Mouse (Mus musculus): Measurements from ENCODE around the gene Rph3a.

DNA sequence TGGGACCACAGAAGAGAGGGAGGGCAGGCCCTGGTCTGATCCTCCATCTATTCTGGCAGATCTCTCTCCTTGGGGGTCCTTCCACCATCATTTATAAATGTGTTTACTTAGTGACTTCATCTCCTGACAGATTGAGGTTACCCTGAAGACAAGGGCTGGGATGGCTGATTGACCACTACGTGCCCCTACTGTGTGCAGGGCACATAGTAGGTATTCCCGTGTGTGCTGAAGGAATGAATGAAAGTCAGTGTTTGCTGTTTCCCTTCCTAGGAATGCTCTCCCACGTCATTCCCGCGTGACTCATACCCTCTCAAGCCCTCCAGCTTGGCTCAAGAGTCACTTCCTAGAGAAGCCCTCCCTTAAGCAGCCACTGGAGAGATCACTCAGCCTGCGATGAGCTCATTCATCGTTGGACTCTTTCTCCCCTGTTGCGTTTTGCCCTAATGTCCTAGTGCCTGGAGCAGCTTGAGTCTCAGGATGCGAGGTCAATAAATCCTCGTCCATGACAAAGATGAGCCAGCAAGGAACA lies 57.6 kb downstream of the Rph3a start:
- TF ChIP-seq CHD1 (IDR thresholded peaks at IDR 0.05; ENCODE audit: low read depth, low read length) (no peak), CTCF (IDR thresholded peaks at IDR 0.05 in 2 of 3, conservative IDR thresholded peaks at IDR 0.05 in 1 of 3; ENCODE audit: control insufficient read depth in 1 of 3, insufficient read depth in 1 of 3, low read depth in 2 of 3, low read length in 3 of 3, poor library complexity in 1 of 3, severe bottlenecking in 1 of 3) (no peak), RAD21 (IDR thresholded peaks at IDR 0.05; ENCODE audit: low read depth, low read length) (no peak), POLR2A (IDR thresholded peaks at IDR 0.05; ENCODE audit: control insufficient read depth in 1 of 2, insufficient read depth in 1 of 2, low read depth in 1 of 2, low read length in 2 of 2, poor library complexity in 1 of 2) (no peak), USF1 (IDR thresholded peaks at IDR 0.05; ENCODE audit: low read depth, low read length) (no peak), CHD2 (IDR thresholded peaks at IDR 0.05; ENCODE audit: low read length) (no peak), MAFK (IDR thresholded peaks at IDR 0.05; ENCODE audit: borderline replicate concordance, low read depth, low read length) (no peak), MAX (IDR thresholded peaks at IDR 0.05; ENCODE audit: low read length) (no peak), EP300 (IDR thresholded peaks at IDR 0.05; ENCODE audit: low read depth in 1 of 2, low read length in 2 of 2) (no peak), SMC3 (IDR thresholded peaks at IDR 0.05; ENCODE audit: low read depth, low read length) (no peak), GABPA (IDR thresholded peaks at IDR 0.05; ENCODE audit: low read depth, low read length) (no peak), NELFE (IDR thresholded peaks at IDR 0.05; ENCODE audit: low read depth, low read length) (no peak), HCFC1 (IDR thresholded peaks at IDR 0.05; ENCODE audit: low read depth, low read length) (no peak)

Measured in MEL (cell line).